Mouse (Mus musculus) kidney, adult 2 months (tissue): Measurements from ENCODE around the gene Retreg3.

ENCODE experiments used
- CTCF ChIP-seq: fragments of 200-500 bp; conservative IDR thresholded peaks from 2 replicates; pipeline ENCODE4 v1.5.1; 2011; ENCODE audit warnings: low read depth, mild to moderate bottlenecking, control low read depth, low read length, moderate library complexity, mixed read lengths; ENCODE audit not compliant: insufficient read depth, insufficient read length
- POLR2A ChIP-seq: fragments of 200-500 bp; IDR thresholded peaks from one replicate; pipeline ENCODE4 v1.6.1; 2011; ENCODE audit warnings: low read depth, low read length, control low read depth

- TF ChIP-seq POLR2A (no peak), CTCF (peak; percentile 76)
Observed at GRCm38 (mm10) chr11:101057860-101058259, 61.8 kb downstream of the Retreg3 start.
